Mouse (Mus musculus) forelimb bud, embryonic 11.5 days (tissue): ENCODE measurements around the gene Mfsd14b.

Source experiments
- DNase-seq: peaks from one replicate; pipeline ENCODE4 v3.0.0-alpha.2; 2012; ENCODE audit warnings: low read depth, low spot score

Gene Mfsd14b

DNA sequence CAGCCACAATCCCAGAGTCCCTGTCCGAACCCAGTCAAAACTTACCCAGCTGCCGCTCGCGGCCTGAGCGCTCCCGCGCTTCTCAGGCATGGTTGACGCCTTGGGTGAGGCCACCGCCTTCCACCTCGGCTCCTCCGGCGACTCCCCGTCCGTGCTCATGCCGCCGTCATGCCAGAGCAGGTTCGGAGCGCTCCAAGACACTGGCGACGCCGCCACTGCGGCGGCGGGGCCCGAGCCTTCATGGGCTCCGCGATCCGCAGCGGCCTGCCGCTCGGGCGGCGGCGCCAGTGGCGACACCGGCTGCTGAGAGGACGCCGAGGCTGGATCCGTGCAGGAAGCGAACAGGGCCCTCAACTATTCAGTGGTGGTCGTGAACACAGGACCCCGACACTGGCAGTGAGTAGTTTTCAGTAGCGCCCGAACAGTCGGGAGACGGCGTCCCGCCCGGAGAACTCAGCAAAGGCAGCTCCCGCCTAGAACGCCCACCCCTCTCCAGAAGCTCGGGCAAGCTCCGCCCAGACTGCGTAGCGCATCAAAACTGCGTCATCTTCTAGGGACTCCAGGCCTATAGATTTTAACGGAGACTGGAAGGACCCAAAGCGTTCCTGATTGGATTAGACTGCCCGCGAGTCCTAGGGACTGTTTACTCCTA is at the start of gene Mfsd14b:
Gene Mfsd14b, minus strand, starts transcription at position 517 of the 652 bp plus-strand sequence.
- DNase-seq = peak; percentile 94

GRCm38 (mm10) chr13:65149940-65150339 is 37.2 kb upstream of the Mfsd14b start, which contains the start of gene Olfr466:
Olfr466 (plus strand) TSS chr13:65150240.
- DNase-seq = no peak

DNA sequence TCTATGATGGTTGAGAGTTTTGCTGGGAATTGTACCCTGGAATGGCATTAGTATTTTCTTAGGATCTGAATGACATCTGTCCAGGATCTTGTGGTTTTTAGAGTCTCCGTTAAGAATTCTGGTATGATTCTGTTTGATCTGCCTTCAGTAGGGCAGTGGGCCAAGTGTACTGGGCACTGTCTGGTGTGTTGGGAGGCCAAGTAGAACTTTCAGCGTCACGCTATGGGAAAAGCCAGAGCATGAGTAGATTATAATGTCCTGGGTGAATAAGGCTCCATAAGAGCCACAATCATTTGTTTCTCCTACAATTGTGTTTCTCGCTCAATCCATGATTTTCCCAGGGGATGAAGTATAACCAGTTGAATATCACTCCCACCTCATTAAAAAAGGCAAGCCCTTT is 25.0 kb upstream of the Mfsd14b start, which contains the start of gene Olfr465-ps1:
Gene Olfr465-ps1, plus strand, starts transcription at position 301 of the 400 bp plus-strand sequence.
- no peak for DNase-seq

DNA sequence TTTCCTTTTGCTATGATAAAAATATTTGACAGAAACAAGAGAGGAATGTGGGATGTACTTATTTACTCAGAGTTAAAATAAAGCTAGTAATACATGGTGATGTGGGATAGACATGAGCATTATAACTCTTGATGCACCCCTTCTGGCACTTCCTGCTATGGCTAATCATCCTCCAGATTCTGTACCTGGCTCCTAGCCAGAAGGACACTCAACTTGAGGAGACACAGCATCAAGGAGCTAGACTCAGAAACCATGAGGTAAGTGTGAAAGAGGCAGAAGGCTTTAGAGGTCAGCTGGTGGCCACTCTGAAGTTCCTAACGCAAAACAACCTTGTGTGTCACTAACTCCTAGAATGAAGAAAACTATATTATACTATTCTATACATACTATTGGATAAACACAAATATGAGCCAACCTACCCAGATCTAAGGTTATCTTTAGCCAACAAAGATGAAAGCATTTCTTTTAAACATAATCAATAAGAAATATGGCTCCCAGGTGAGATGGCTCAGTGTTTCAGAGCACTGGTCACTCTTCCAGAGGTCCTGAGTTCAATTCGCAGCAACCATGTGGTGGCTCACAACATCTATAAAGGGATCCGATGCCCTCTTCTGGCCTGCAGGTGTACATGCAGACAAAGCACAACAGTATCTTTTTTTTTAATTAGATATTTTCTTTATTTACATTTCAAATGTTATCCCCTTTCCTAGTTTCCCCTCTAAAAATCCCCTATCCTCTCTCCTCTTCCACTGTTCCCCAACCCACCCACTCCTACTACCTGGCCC is 14.5 kb upstream of the Mfsd14b start:
- DNase-seq = no peak

DNA sequence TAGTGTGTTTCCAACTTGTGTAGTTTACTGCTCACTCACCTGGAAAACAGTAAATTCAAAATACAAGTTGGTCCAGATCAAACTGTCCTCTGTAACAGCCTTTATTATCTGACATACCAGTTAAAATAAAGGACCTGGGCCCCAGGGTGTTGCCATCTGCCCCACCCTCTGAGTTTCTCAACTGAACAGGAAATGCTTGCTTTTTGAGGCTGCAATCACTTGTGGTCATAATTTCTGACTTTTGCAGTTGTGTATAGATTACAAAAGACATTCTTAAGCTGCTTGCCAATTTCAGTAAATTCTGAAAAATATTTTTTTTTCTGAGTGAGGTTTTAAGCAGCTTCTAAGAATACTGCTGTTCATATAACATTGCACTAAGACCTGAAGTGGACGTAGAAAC is 9.3 kb upstream of the Mfsd14b start:
- DNase-seq = no peak

- no peak for DNase-seq
Measured at GRCm38 (mm10) chr13:65120984-65121383, 8.2 kb upstream of the Mfsd14b start.

DNA sequence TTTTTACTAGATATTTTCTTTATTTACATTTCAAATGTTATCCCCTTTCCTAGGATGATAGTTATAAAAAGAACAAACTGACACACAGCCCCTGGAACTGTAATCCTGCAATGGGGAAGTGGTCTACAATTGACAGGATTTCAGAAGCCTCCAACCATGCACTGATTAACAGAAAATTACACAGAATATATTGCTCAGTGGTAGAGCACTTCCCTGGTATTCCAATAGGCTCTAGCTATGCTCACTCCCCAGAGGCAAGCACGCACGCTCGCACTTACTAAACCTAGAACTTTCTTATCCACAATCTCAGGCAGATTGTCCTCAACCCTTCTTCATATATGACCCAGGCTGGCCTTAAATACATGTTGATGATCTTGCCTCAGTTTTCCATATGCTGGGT is 464 bp upstream of the Mfsd14b start:
- no peak for DNase-seq

DNA sequence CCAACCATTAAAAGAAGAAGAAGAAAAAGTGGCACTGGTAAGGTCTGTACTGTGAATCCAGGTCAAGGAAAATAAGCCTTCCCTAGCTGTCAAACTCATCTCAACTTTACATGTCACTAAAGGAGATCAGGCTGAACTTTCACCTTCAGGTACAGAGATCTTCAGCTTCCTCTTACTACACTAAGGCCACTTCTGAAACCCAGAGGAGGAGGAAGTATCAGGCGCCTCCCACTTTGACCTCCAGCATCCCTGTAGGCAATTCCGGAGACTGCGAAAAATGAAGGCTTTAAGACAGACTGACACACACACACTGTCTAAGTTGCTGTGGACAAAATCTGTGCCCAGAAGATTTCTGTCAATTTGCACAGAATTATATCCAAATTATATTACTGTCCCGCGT is 814 bp downstream of the Mfsd14b start:
- DNase-seq = peak; percentile 5

DNA sequence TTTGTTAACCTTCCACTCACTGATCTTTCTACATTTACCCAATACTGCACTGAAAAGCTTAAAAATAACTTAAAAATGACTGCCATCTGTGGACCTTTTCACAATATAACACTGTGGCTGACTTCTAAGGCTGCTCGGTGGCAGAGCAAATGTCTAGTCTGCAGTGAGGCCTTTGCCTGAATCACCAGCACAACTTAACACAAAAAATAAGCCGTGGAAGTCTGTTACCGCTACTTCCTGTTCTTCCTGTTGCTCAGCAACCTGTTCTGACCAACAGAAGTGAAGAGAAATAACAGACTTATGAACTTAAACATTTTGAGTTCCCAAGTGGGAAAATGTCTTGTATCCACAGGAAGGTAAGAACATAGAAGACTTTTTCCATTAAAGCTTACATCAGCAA is 11.5 kb downstream of the Mfsd14b start:
- no peak for DNase-seq

GRCm38 (mm10) chr13:65100678-65101077 is 12.1 kb downstream of the Mfsd14b start:
- DNase-seq = no peak

- DNase-seq = no peak
Measured at GRCm38 (mm10) chr13:65097018-65097417, 15.8 kb downstream of the Mfsd14b start.

- DNase-seq = no peak
Measured at GRCm38 (mm10) chr13:65095923-65096322, 16.9 kb downstream of the Mfsd14b start.

DNA sequence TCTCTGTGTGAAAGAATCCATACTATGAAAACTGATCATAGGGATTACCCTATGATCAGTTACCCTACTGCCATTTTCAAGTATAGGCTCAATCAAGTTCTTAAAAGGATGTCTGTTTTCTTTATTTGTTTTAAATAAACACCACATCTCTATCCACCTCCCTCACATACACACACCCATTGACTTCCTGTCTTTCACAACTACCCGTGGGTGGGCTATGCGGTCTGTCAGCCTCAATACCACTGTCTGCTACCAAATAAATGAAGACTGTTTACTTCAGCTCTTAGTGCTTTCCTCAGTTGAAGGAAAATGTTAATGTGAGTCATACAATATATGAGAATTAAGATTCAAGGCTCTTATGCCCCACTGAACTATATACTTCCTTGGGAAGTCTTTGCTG is 42.8 kb downstream of the Mfsd14b start:
- DNase-seq = no peak

- DNase-seq = no peak
Measured at GRCm38 (mm10) chr13:65052660-65053059, 60.1 kb downstream of the Mfsd14b start, which contains the start of gene Prss47. Prss47 (minus strand) TSS chr13:65052760.

- DNase-seq = no peak
Measured at GRCm38 (mm10) chr13:65035057-65035456, 77.7 kb downstream of the Mfsd14b start.

- no peak for DNase-seq
Measured at GRCm38 (mm10) chr13:65032758-65033157, 80.0 kb downstream of the Mfsd14b start, which contains the start of gene Spata31d1c. Spata31d1c (plus strand) TSS chr13:65033058.
